Mouse (Mus musculus): ENCODE measurements around the gene Olfr1115. TPM values are rescaled to one million over a fixed set of nuclear protein-coding genes. Genes with fewer than 3 reads are reported as not detected.
"Not testable (repeated sequence)": the region's sequence is repeated elsewhere in the genome, so short reads cannot be mapped to it uniquely, and the experiment has no call there.

The Olfr1115 gene
- not detected in 2 replicates for polyA plus RNA-seq (2015; fragmentation: Nextera tagmentation; extraction: Ambion mirVana)

GRCm38 (mm10) chr2:87247713-87248112 is at the start of gene Olfr1115:
Gene Olfr1115, plus strand, starts transcription at chr2:87248013.
- H3K9ac ChIP-seq (ENCODE audit: low read depth, low read length): no peak within 1 kb of the TSS
- ATAC-seq: no peak
- no peaks in the 10 kb centered on the region for H3K9me3 ChIP-seq (ENCODE audit: control insufficient read depth)
- H3K36me3 ChIP-seq (ENCODE audit: control insufficient read depth, insufficient read depth): no peaks in the 10 kb centered on the region
- no peak within 1 kb of the TSS for H3K4me2 ChIP-seq (replicated peaks; ENCODE audit: low read depth)
- H3K27ac ChIP-seq (ENCODE audit: low read depth, low read length): no peak within 1 kb of the TSS
- no peaks in the 10 kb centered on the region for H3K27me3 ChIP-seq (replicated peaks; ENCODE audit: control insufficient read depth, insufficient read depth, low read length)
- no peaks in the 10 kb centered on the region for H3K4me1 ChIP-seq (replicated peaks; ENCODE audit: control insufficient read depth, insufficient read depth, low read length)
- H3K4me3 ChIP-seq (ENCODE audit: low read depth, low read length): no peak within 1 kb of the TSS
- no peak for TF ChIP-seq CTCF (IDR thresholded peaks at IDR 0.05; ENCODE audit: low read depth)
- WGBS: 80% methylated on average over 2 of the region's 2 CpGs

- ATAC-seq: no peak
- no peak within 1 kb of the TSS for H3K9ac ChIP-seq (ENCODE audit: low read depth, low read length)
- 88% methylated on average over 2 of the region's 2 CpGs for WGBS
- no peak within 1 kb of the TSS for H3K27ac ChIP-seq (ENCODE audit: low read depth, low read length)
- no peak for TF ChIP-seq CTCF (IDR thresholded peaks at IDR 0.05; ENCODE audit: low read depth)
- H3K27me3 ChIP-seq (replicated peaks; ENCODE audit: control insufficient read depth, insufficient read depth, low read length): no peaks in the 10 kb centered on the region
- no peaks in the 10 kb centered on the region for H3K9me3 ChIP-seq (ENCODE audit: control insufficient read depth)
- no peak within 1 kb of the TSS for H3K4me3 ChIP-seq (ENCODE audit: low read depth, low read length)
- no peaks in the 10 kb centered on the region for H3K36me3 ChIP-seq (ENCODE audit: control insufficient read depth, insufficient read depth)
- H3K4me2 ChIP-seq (replicated peaks; ENCODE audit: low read depth): no peak within 1 kb of the TSS
- H3K4me1 ChIP-seq (replicated peaks; ENCODE audit: control insufficient read depth, insufficient read depth, low read length): no peaks in the 10 kb centered on the region
Observed at GRCm38 (mm10) chr2:87208670-87209069, 39.1 kb upstream of the Olfr1115 start, which contains the start of gene Olfr1113. Gene Olfr1113, plus strand, starts transcription at chr2:87208970.

- H3K4me1 ChIP-seq (replicated peaks; ENCODE audit: control insufficient read depth, insufficient read depth, low read length): no peaks in the 10 kb centered on the region
- 80% methylated on average over 1 of the region's 1 CpGs for WGBS
- no peak within 1 kb of the TSS for H3K9ac ChIP-seq (ENCODE audit: low read depth, low read length)
- no peak for TF ChIP-seq CTCF (IDR thresholded peaks at IDR 0.05; ENCODE audit: low read depth)
- no peak for ATAC-seq
- H3K27me3 ChIP-seq (replicated peaks; ENCODE audit: control insufficient read depth, insufficient read depth, low read length): no peaks in the 10 kb centered on the region
- H3K36me3 ChIP-seq (ENCODE audit: control insufficient read depth, insufficient read depth): no peaks in the 10 kb centered on the region
- H3K27ac ChIP-seq (ENCODE audit: low read depth, low read length): no peak within 1 kb of the TSS
- H3K4me2 ChIP-seq (replicated peaks; ENCODE audit: low read depth): no peak within 1 kb of the TSS
- no peak within 1 kb of the TSS for H3K4me3 ChIP-seq (ENCODE audit: low read depth, low read length)
- no peaks in the 10 kb centered on the region for H3K9me3 ChIP-seq (ENCODE audit: control insufficient read depth)
Observed at GRCm38 (mm10) chr2:87267234-87267633, 19.4 kb downstream of the Olfr1115 start, which contains the start of gene Olfr1116. Gene Olfr1116, plus strand, starts transcription at chr2:87267534.

- ATAC-seq; H3K27me3 ChIP-seq (replicated peaks; ENCODE audit: control insufficient read depth, insufficient read depth, low read length); H3K9ac ChIP-seq (ENCODE audit: low read depth, low read length); H3K27ac ChIP-seq (ENCODE audit: low read depth, low read length); H3K4me1 ChIP-seq (replicated peaks; ENCODE audit: control insufficient read depth, insufficient read depth, low read length); H3K4me2 ChIP-seq (replicated peaks; ENCODE audit: low read depth); H3K4me3 ChIP-seq (ENCODE audit: low read depth, low read length); H3K36me3 ChIP-seq (ENCODE audit: control insufficient read depth, insufficient read depth); H3K9me3 ChIP-seq (ENCODE audit: control insufficient read depth): not testable (repeated sequence)
Observed at GRCm38 (mm10) chr2:87293977-87294376, 46.2 kb downstream of the Olfr1115 start.

Small RNA genes lying within 50 kb of the gene (microRNA-seq; reads per million reads assigned to microRNA genes)
- not detected for gene Gm27438

Other genes with a start within 250 kb of the Olfr1115 start
- gene Olfr1102, start 249.6 kb upstream of the Olfr1115 start, polyA plus RNA-seq (2015; fragmentation: Nextera tagmentation; extraction: Ambion mirVana): not detected in 2 replicates
- gene Olfr1104, start 220.9 kb upstream of the Olfr1115 start, polyA plus RNA-seq (2015; fragmentation: Nextera tagmentation; extraction: Ambion mirVana): not detected in 2 replicates
- gene Olfr1105, start 211.5 kb upstream of the Olfr1115 start, polyA plus RNA-seq (2015; fragmentation: Nextera tagmentation; extraction: Ambion mirVana): not detected in 2 replicates
- not detected in 2 replicates for gene Olfr1106, start 195.7 kb upstream of the Olfr1115 start, polyA plus RNA-seq (2015; fragmentation: Nextera tagmentation; extraction: Ambion mirVana)
- not detected in 2 replicates for gene Olfr1107, start 172.2 kb upstream of the Olfr1115 start, polyA plus RNA-seq (2015; fragmentation: Nextera tagmentation; extraction: Ambion mirVana)
- gene Olfr1109, start 152.0 kb upstream of the Olfr1115 start, polyA plus RNA-seq (2015; fragmentation: Nextera tagmentation; extraction: Ambion mirVana): not detected in 2 replicates
- gene Olfr259, start 133.4 kb upstream of the Olfr1115 start, polyA plus RNA-seq (2015; fragmentation: Nextera tagmentation; extraction: Ambion mirVana): not detected in 2 replicates
- gene Olfr1110, start 107.7 kb upstream of the Olfr1115 start, polyA plus RNA-seq (2015; fragmentation: Nextera tagmentation; extraction: Ambion mirVana): not detected in 2 replicates
- gene Olfr1111, start 95.4 kb upstream of the Olfr1115 start, polyA plus RNA-seq (2015; fragmentation: Nextera tagmentation; extraction: Ambion mirVana): not detected in 2 replicates
- gene Olfr1112, start 60.2 kb upstream of the Olfr1115 start, polyA plus RNA-seq (2015; fragmentation: Nextera tagmentation; extraction: Ambion mirVana): not detected in 2 replicates
- gene Olfr1113, start 39.0 kb upstream of the Olfr1115 start, polyA plus RNA-seq (2015; fragmentation: Nextera tagmentation; extraction: Ambion mirVana): not detected in 2 replicates
- gene Olfr1116, start 19.5 kb downstream of the Olfr1115 start, polyA plus RNA-seq (2015; fragmentation: Nextera tagmentation; extraction: Ambion mirVana): not detected in 2 replicates
- not detected in 2 replicates for gene Olfr1118, start 59.6 kb downstream of the Olfr1115 start, polyA plus RNA-seq (2015; fragmentation: Nextera tagmentation; extraction: Ambion mirVana)
- gene Olfr1120, start 106.8 kb downstream of the Olfr1115 start, polyA plus RNA-seq (2015; fragmentation: Nextera tagmentation; extraction: Ambion mirVana): not detected in 2 replicates
- gene Olfr1121, start 121.9 kb downstream of the Olfr1115 start, polyA plus RNA-seq (2015; fragmentation: Nextera tagmentation; extraction: Ambion mirVana): not detected in 2 replicates
- not detected in 2 replicates for gene Olfr1122, start 137.8 kb downstream of the Olfr1115 start, polyA plus RNA-seq (2015; fragmentation: Nextera tagmentation; extraction: Ambion mirVana)
- not detected in 2 replicates for gene Olfr1123, start 168.6 kb downstream of the Olfr1115 start, polyA plus RNA-seq (2015; fragmentation: Nextera tagmentation; extraction: Ambion mirVana)
- gene Olfr1124, start 182.3 kb downstream of the Olfr1115 start, polyA plus RNA-seq (2015; fragmentation: Nextera tagmentation; extraction: Ambion mirVana): not detected in 2 replicates
- not detected in 2 replicates for gene Olfr1126, start 205.9 kb downstream of the Olfr1115 start, polyA plus RNA-seq (2015; fragmentation: Nextera tagmentation; extraction: Ambion mirVana)
- gene Pramel7, start 249.1 kb downstream of the Olfr1115 start, polyA plus RNA-seq (2015; fragmentation: Nextera tagmentation; extraction: Ambion mirVana): not detected in 2 replicates